Mouse (Mus musculus): ENCODE results near the gene Axl. TPM values are rescaled to one million over a fixed set of nuclear protein-coding genes. Genes with fewer than 3 reads are reported as not detected.
"Not testable (repeated sequence)": the region's sequence is repeated elsewhere in the genome, so short reads cannot be mapped to it uniquely, and the experiment has no call there.

Axl gene
- polyA plus RNA-seq, 1 experiment = 232 TPM

DNA sequence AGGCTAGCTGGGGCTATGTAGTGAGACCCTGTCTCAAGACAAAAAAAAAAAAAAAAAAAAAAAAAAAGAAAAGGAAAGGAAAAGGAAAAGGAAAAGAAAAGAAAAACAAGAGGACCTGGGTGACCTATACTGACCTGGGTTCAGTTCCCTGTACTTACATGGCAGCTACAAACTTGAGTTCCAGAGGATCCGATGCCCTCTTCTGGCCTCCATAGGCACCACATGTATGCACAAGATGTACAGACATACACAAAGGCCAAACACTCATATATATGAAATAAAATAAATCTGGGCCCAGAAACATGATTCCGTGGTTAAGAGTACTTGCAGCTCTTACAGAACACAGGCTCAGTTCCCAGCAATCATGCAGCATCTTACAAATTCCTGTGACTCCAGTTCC, 51.6 kb downstream of the Axl start:
- Histone ChIP-seq H3K4me1 (ENCODE audit: control insufficient read depth, insufficient read depth, low read length) (no peaks in the 10 kb centered on the region), H3K4me3 (ENCODE audit: insufficient read depth, low read length) (no peak overlapping the region), H3K27ac (ENCODE audit: insufficient read depth, low read length) (no peak overlapping the region)
- TF ChIP-seq CTCF (IDR thresholded peaks at IDR 0.05; ENCODE audit: borderline replicate concordance, insufficient read depth, low read length) (no peak), POLR2A (IDR thresholded peaks at IDR 0.05; ENCODE audit: low read depth, low read length) (no peak)

DNA sequence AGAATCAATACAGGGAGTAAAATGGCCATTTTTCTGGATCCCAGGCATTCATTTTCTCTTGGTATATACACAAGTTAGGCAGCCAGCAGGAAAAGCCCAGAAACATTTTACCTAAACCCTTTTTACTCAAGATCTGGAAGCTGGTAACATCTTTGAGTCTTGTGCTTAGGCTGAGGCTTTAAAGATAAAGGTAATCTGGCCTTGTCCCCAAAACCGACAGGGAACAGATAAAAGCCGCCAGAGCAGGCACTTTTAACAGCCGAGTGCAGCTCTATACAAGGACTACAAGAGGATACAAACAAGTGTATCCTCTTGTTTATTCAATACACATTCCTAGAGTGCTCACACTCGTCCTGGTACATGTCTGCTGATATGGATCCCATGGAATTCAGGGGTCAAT, 53.5 kb downstream of the Axl start:
- TF ChIP-seq POLR2A (IDR thresholded peaks at IDR 0.05; ENCODE audit: low read depth, low read length) (no peak), CTCF (IDR thresholded peaks at IDR 0.05; ENCODE audit: borderline replicate concordance, insufficient read depth, low read length) (no peak)
- Histone ChIP-seq H3K27ac (ENCODE audit: insufficient read depth, low read length) (no peak overlapping the region), H3K4me3 (ENCODE audit: insufficient read depth, low read length) (no peak overlapping the region), H3K4me1 (ENCODE audit: control insufficient read depth, insufficient read depth, low read length) (no peaks in the 10 kb centered on the region)

DNA sequence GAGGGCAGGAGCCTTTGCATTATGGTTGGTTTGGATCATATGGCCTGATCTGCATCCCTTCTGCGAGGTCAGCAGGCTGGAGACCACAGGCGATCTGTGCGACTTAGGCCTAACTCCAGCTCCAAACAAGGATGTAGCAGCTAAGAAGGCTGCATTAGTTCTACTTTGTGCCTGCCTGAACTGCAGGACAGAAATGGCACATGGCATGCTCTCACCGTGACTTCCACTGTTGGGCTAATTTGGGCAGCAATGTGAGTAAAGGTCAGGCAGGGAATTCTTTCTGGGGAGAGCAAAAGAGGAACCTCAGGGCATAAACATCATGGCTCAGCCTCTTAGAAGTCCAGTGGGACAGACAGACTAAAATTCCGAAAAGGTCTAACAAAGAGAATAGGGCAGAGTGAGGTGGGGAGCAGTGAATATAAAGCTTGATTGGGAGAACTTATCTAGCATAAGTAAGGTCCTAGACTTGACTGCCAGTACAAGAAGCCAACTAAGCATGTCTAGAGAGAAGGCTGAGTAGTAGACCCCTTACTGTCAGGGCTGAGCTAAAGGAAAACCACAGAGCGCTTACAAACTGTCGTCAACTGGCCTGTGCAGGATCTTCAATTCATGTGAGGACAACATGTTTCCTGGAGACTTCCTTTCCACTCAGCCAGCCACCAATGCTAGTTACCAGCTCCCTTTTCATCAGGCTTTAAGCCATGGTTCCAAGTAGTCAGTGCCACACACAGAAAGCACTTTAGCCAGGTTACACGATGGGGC, 57.0 kb downstream of the Axl start:
- TF ChIP-seq POLR2A (IDR thresholded peaks at IDR 0.05; ENCODE audit: low read depth, low read length) (no peak), CTCF (IDR thresholded peaks at IDR 0.05; ENCODE audit: borderline replicate concordance, insufficient read depth, low read length) (no peak)
- H3K4me1 ChIP-seq (ENCODE audit: control insufficient read depth, insufficient read depth, low read length) = no peaks in the 10 kb centered on the region
- H3K27ac ChIP-seq (ENCODE audit: insufficient read depth, low read length) = no peak overlapping the region
- H3K4me3 ChIP-seq (ENCODE audit: insufficient read depth, low read length) = no peak overlapping the region

DNA sequence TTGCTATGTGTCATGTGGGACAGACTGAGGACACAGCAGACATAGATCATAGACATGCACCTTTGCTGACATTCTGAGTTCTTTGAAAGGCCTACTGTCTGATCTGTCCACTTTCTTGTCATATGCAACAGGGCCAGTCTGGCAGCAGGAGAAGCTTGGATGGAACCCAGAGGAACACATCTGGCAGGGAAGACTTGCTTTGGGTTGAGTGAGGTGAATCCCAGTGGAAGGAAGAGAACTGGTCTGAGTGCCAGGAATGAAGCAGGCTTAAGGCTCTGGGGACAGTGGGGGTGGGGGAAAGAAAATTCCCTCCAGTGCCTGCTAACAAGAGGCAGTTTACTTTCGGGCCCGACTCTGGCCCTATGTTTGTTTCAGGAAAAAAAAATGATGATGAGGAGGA, 58.6 kb downstream of the Axl start:
- Histone ChIP-seq H3K27ac (ENCODE audit: insufficient read depth, low read length) (no peak overlapping the region), H3K4me3 (ENCODE audit: insufficient read depth, low read length) (no peak overlapping the region), H3K4me1 (ENCODE audit: control insufficient read depth, insufficient read depth, low read length) (no peaks in the 10 kb centered on the region)
- TF ChIP-seq POLR2A (IDR thresholded peaks at IDR 0.05; ENCODE audit: low read depth, low read length) = no peak
- TF ChIP-seq CTCF (IDR thresholded peaks at IDR 0.05; ENCODE audit: borderline replicate concordance, insufficient read depth, low read length) = no peak

DNA sequence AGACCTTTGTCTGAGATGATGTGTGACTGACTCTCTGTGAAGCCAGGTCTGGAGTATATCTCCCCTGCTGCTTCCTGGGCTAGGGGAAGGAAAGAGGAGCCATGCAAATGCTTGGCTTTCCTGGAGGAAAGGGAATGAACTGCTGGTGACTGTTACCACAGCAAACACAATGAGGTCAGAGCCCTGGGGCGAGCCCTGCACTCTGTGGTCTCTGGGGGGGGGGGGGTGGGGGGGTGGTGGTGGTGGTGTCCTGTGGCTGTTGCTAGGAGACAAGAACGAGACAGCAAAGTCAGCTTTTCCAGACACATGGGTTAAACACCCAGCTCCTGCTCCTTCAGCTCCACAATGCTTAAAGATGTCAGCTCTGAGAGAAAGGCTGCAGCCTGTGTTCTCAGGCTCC, 59.1 kb downstream of the Axl start:
- Histone ChIP-seq H3K4me1 (ENCODE audit: control insufficient read depth, insufficient read depth, low read length) (no peaks in the 10 kb centered on the region), H3K27ac (ENCODE audit: insufficient read depth, low read length) (no peak overlapping the region), H3K4me3 (ENCODE audit: insufficient read depth, low read length) (no peak overlapping the region)
- no peak for TF ChIP-seq CTCF (IDR thresholded peaks at IDR 0.05; ENCODE audit: borderline replicate concordance, insufficient read depth, low read length)
- TF ChIP-seq POLR2A (IDR thresholded peaks at IDR 0.05; ENCODE audit: low read depth, low read length) = no peak

DNA sequence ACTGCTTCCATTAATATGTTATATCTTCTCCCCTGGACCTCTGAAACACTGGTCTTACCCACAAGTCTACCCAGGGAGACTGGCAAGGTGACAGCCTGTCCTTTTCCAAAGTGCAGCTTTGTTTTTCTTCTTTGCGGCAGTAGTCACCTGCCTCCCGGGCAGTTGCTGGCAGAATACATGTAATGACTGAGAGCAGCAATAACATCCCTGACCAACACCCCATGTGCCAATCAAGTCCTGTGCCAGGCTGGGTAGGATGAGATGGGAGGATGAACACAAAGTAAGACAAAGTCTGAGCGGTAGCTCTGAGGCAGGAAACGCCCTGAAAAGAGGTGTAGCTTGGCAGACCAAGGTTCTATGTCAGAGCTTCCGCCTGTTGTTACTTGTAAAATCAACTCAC, 60.7 kb downstream of the Axl start:
- TF ChIP-seq CTCF (IDR thresholded peaks at IDR 0.05; ENCODE audit: borderline replicate concordance, insufficient read depth, low read length) = no peak
- TF ChIP-seq POLR2A (IDR thresholded peaks at IDR 0.05; ENCODE audit: low read depth, low read length) = no peak
- H3K4me1 ChIP-seq (ENCODE audit: control insufficient read depth, insufficient read depth, low read length) = no peaks in the 10 kb centered on the region

DNA sequence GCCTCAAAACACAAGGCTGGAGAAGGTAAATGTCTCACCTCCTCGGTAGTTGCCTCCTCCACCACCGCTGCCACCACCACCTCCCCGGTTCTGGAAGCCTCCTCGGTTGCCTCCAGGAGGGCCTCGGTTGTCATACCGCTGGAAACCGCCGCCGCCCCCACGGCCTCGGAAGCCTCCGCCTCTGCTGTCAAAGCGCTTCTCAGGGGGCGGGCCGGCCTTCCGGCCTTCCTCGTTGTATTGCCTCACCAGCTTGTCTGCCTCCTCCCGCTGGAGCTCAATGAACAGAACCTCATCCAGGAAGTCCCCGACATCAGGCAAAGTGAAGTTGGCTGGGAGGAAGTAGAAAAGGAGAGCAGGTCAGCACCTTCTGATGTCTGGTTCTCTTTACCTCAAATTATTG, 62.6 kb downstream of the Axl start:
- TF ChIP-seq POLR2A (IDR thresholded peaks at IDR 0.05; ENCODE audit: low read depth, low read length) (no peak), CTCF (IDR thresholded peaks at IDR 0.05; ENCODE audit: borderline replicate concordance, insufficient read depth, low read length) (no peak)
- Histone ChIP-seq H3K27ac (ENCODE audit: insufficient read depth, low read length) (no peak overlapping the region), H3K4me1 (ENCODE audit: control insufficient read depth, insufficient read depth, low read length) (no peaks in the 10 kb centered on the region), H3K4me3 (ENCODE audit: insufficient read depth, low read length) (no peak overlapping the region)

More for the DNA sequence above, 60.7 kb downstream of the Axl start:
- Histone ChIP-seq H3K27ac (ENCODE audit: insufficient read depth, low read length) (no peak overlapping the region), H3K4me3 (ENCODE audit: insufficient read depth, low read length) (no peak overlapping the region)

DNA sequence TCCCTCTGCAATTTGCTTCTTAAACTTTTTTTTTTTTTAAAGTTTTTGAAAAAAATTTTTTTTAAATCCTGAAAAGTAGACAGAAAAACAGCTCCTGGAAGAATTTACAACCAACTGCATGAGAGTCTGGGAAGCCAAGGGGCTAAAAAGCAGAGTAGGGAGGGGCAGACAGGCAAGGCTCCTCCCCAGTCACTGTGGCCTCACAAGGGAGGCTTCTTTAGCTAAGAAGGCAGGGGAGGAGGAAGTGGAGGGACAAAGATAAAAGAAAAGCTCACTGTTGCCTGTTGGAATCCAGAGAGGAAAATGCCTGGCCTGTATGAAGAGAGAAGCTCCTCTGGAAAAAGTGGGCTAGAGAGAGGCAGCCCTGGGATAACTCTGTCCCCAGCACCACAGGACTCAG, 66.7 kb downstream of the Axl start:
- H3K4me3 ChIP-seq (ENCODE audit: insufficient read depth, low read length); H3K4me1 ChIP-seq (ENCODE audit: control insufficient read depth, insufficient read depth, low read length); H3K27ac ChIP-seq (ENCODE audit: insufficient read depth, low read length): not testable (repeated sequence)

DNA sequence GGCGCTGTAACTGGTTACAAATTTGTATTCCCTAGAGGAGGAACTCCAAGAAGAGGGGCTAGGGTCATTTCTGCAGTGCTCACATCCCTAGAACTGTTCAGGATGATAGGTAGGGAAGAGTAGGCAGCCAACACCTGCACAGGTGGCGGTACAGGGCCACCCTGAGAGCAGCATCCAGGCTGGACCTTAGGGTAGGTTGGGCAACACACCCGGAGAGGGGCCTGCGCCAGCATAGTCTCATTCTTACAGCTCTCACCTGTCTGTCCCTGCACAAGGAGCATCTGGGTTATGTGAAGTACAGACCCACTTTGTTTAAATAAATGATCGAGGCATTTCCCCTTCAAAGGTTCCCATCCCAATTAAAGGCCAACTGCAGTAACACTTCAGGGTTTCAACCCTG, 67.7 kb downstream of the Axl start:
- Histone ChIP-seq H3K4me1 (ENCODE audit: control insufficient read depth, insufficient read depth, low read length) (no peaks in the 10 kb centered on the region; the same call in 1 of the 2 replicates), H3K27ac (ENCODE audit: insufficient read depth, low read length) (no peak overlapping the region), H3K4me3 (ENCODE audit: insufficient read depth, low read length) (no peak overlapping the region)
- TF ChIP-seq POLR2A (IDR thresholded peaks at IDR 0.05; ENCODE audit: low read depth, low read length) (no peak), CTCF (IDR thresholded peaks at IDR 0.05; ENCODE audit: borderline replicate concordance, insufficient read depth, low read length) (no peak)

DNA sequence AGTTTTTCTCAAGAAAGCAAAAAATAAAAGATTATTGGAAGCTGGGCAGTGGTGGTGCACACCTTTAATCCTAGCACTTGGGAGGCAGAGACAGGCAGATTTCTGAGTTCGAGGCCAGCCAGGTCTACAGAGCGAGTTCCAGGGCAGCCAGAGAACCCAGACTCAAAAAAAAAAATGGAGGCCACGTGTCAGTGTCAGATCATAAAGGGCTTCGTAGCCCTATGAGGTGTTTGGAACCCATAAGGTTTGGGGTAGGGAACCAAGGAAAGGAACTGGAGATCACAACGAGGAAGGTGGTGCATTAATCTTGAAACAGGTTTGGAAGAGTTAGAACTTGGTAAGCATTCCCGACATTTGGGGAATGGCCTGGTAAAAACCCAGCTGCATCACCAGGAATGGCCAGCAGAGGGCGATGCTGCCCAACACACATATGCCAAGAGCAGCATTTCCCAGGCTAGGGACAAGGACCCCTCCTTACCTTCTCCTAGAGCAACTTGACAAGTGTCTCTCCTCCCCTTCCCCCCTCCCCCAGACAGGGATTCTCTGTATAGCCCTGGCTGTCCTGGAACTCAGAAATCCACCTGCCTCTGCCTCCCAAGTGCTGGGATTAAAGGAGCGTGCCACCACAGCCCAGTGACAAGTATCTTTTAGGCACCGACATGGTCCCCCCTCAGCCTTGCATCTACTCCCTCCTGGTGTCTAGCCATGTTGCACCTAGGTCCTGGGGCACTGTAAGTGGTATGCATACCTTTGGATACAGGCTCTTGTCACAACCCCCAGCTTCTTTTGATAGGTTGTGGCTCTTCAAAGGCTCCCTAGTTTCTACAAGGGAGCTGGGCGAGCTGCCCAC, 68.5 kb downstream of the Axl start:
- no peak overlapping the region for H3K4me3 ChIP-seq (ENCODE audit: insufficient read depth, low read length)
- H3K4me1 ChIP-seq (ENCODE audit: control insufficient read depth, insufficient read depth, low read length) = no peaks in the 10 kb centered on the region; the same call in 1 of the 2 replicates
- H3K27ac ChIP-seq (ENCODE audit: insufficient read depth, low read length) = no peak overlapping the region
- TF ChIP-seq CTCF (IDR thresholded peaks at IDR 0.05; ENCODE audit: borderline replicate concordance, insufficient read depth, low read length) (peak; percentile 95; the same call in 1 of the 2 replicates), POLR2A (IDR thresholded peaks at IDR 0.05; ENCODE audit: low read depth, low read length) (no peak)

Data from embryonic fibroblast, embryonic 13.5 days (primary cell).